Mouse (Mus musculus): ENCODE data around the gene Ccdc82. TPM values are rescaled to one million over a fixed set of nuclear protein-coding genes. Genes with fewer than 3 reads are reported as not detected.

Gene Ccdc82
- total RNA-seq, 1 experiment, result 1.6 TPM

GRCm38 (mm10) chr9:13308718-13309117 is 62.0 kb downstream of the Ccdc82 start:
- H3K36me3 ChIP-seq (ENCODE audit: control insufficient read depth, insufficient read depth, low read length, poor library complexity, severe bottlenecking), result no peaks in the 10 kb centered on the region
- TF ChIP-seq MAFK (IDR thresholded peaks at IDR 0.05; ENCODE audit: insufficient read depth, low read depth, low read length) (no peak), HCFC1 (IDR thresholded peaks at IDR 0.05; ENCODE audit: borderline replicate concordance, insufficient read depth, low read length) (no peak), ZC3H11A (IDR thresholded peaks at IDR 0.05; ENCODE audit: borderline replicate concordance, low read depth, low read length) (no peak), ZNF384 (IDR thresholded peaks at IDR 0.05; ENCODE audit: low read depth, low read length) (no peak), CHD2 (IDR thresholded peaks at IDR 0.05; ENCODE audit: low read depth, low read length) (no peak)
- in situ Hi-C loops (cut with MboI; ENCODE audit: low sequenced_read_pairs in 2 of 2, unreplicated experiment in 2 of 2), result no loop called here
- H3K4me3 ChIP-seq (ENCODE audit: insufficient read depth in 1 of 2, low read depth in 1 of 2, low read length in 2 of 2, poor library complexity in 1 of 2, severe bottlenecking in 1 of 2), result no peak overlapping the region
- H3K27ac ChIP-seq (ENCODE audit: insufficient read depth, low read depth, low read length, poor library complexity, severe bottlenecking), result no peak overlapping the region
- no peak for DNase-seq (ENCODE audit: low read depth, low spot score)
- no peaks in the 10 kb centered on the region for H3K4me1 ChIP-seq (ENCODE audit: control insufficient read depth in 2 of 2, insufficient read depth in 2 of 2, low read length in 2 of 2, poor library complexity in 1 of 2)
- H3K9ac ChIP-seq (ENCODE audit: insufficient read depth, low read depth, low read length, poor library complexity, severe bottlenecking), result no peak overlapping the region
- H3K9me3 ChIP-seq (ENCODE audit: control insufficient read depth, insufficient read depth, low read depth, low read length), result no peaks in the 10 kb centered on the region

GRCm38 (mm10) chr9:13309807-13310206 is 63.1 kb downstream of the Ccdc82 start:
- no peak for DNase-seq (ENCODE audit: low read depth, low spot score)
- Histone ChIP-seq H3K9ac (ENCODE audit: insufficient read depth, low read depth, low read length, poor library complexity, severe bottlenecking) (no peak overlapping the region), H3K4me3 (ENCODE audit: insufficient read depth in 1 of 2, low read depth in 1 of 2, low read length in 2 of 2, poor library complexity in 1 of 2, severe bottlenecking in 1 of 2) (no peak overlapping the region), H3K4me1 (ENCODE audit: control insufficient read depth in 2 of 2, insufficient read depth in 2 of 2, low read length in 2 of 2, poor library complexity in 1 of 2) (no peaks in the 10 kb centered on the region), H3K27ac (ENCODE audit: insufficient read depth, low read depth, low read length, poor library complexity, severe bottlenecking) (no peak overlapping the region), H3K36me3 (ENCODE audit: control insufficient read depth, insufficient read depth, low read length, poor library complexity, severe bottlenecking) (no peaks in the 10 kb centered on the region), H3K9me3 (ENCODE audit: control insufficient read depth, insufficient read depth, low read depth, low read length) (no peaks in the 10 kb centered on the region)
- TF ChIP-seq ZC3H11A (IDR thresholded peaks at IDR 0.05; ENCODE audit: borderline replicate concordance, low read depth, low read length), result no peak
- TF ChIP-seq HCFC1 (IDR thresholded peaks at IDR 0.05; ENCODE audit: borderline replicate concordance, insufficient read depth, low read length), result no peak
- no peak for TF ChIP-seq ZNF384 (IDR thresholded peaks at IDR 0.05; ENCODE audit: low read depth, low read length)
- TF ChIP-seq MAFK (IDR thresholded peaks at IDR 0.05; ENCODE audit: insufficient read depth, low read depth, low read length), result no peak
- TF ChIP-seq CHD2 (IDR thresholded peaks at IDR 0.05; ENCODE audit: low read depth, low read length), result no peak
- in situ Hi-C loops (cut with MboI; ENCODE audit: low sequenced_read_pairs in 2 of 2, unreplicated experiment in 2 of 2), result no loop called here

DNA sequence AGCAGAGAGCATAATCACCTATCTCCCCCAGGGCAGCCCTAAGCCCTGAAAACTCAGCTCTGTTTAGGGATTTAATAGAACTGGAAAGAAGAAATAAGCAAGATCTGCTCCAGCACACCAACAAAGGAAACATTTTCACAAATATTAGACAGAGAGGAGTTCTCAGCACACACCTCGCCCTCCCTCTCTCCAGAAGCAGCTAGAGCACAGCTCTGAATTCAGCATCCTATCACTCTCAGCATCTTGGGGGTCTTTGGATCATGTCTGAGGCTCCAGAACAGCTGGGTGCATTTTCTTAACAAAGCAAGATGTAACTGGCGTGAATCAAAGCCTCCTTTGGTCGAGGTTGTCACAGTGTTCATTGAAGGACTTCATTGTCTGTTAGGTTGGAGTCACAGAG is 63.5 kb downstream of the Ccdc82 start:
- Histone ChIP-seq H3K4me3 (ENCODE audit: insufficient read depth in 1 of 2, low read depth in 1 of 2, low read length in 2 of 2, poor library complexity in 1 of 2, severe bottlenecking in 1 of 2) (no peak overlapping the region), H3K4me1 (ENCODE audit: control insufficient read depth in 2 of 2, insufficient read depth in 2 of 2, low read length in 2 of 2, poor library complexity in 1 of 2) (no peaks in the 10 kb centered on the region), H3K9me3 (ENCODE audit: control insufficient read depth, insufficient read depth, low read depth, low read length) (no peaks in the 10 kb centered on the region), H3K27ac (ENCODE audit: insufficient read depth, low read depth, low read length, poor library complexity, severe bottlenecking) (no peak overlapping the region), H3K9ac (ENCODE audit: insufficient read depth, low read depth, low read length, poor library complexity, severe bottlenecking) (no peak overlapping the region), H3K36me3 (ENCODE audit: control insufficient read depth, insufficient read depth, low read length, poor library complexity, severe bottlenecking) (no peaks in the 10 kb centered on the region)
- in situ Hi-C loops (cut with MboI; ENCODE audit: low sequenced_read_pairs in 2 of 2, unreplicated experiment in 2 of 2), result no loop called here
- no peak for DNase-seq (ENCODE audit: low read depth, low spot score)
- TF ChIP-seq MAFK (IDR thresholded peaks at IDR 0.05; ENCODE audit: insufficient read depth, low read depth, low read length) (no peak), HCFC1 (IDR thresholded peaks at IDR 0.05; ENCODE audit: borderline replicate concordance, insufficient read depth, low read length) (no peak), CHD2 (IDR thresholded peaks at IDR 0.05; ENCODE audit: low read depth, low read length) (no peak), ZNF384 (IDR thresholded peaks at IDR 0.05; ENCODE audit: low read depth, low read length) (no peak), ZC3H11A (IDR thresholded peaks at IDR 0.05; ENCODE audit: borderline replicate concordance, low read depth, low read length) (no peak)

- Histone ChIP-seq H3K27ac (ENCODE audit: insufficient read depth, low read depth, low read length, poor library complexity, severe bottlenecking) (no peak overlapping the region), H3K9ac (ENCODE audit: insufficient read depth, low read depth, low read length, poor library complexity, severe bottlenecking) (no peak overlapping the region), H3K4me3 (ENCODE audit: insufficient read depth in 1 of 2, low read depth in 1 of 2, low read length in 2 of 2, poor library complexity in 1 of 2, severe bottlenecking in 1 of 2) (no peak overlapping the region), H3K4me1 (ENCODE audit: control insufficient read depth in 2 of 2, insufficient read depth in 2 of 2, low read length in 2 of 2, poor library complexity in 1 of 2) (no peaks in the 10 kb centered on the region), H3K9me3 (ENCODE audit: control insufficient read depth, insufficient read depth, low read depth, low read length) (no peaks in the 10 kb centered on the region), H3K36me3 (ENCODE audit: control insufficient read depth, insufficient read depth, low read length, poor library complexity, severe bottlenecking) (no peaks in the 10 kb centered on the region)
- TF ChIP-seq ZC3H11A (IDR thresholded peaks at IDR 0.05; ENCODE audit: borderline replicate concordance, low read depth, low read length) (no peak), CHD2 (IDR thresholded peaks at IDR 0.05; ENCODE audit: low read depth, low read length) (no peak), ZNF384 (IDR thresholded peaks at IDR 0.05; ENCODE audit: low read depth, low read length) (no peak), HCFC1 (IDR thresholded peaks at IDR 0.05; ENCODE audit: borderline replicate concordance, insufficient read depth, low read length) (no peak), MAFK (IDR thresholded peaks at IDR 0.05; ENCODE audit: insufficient read depth, low read depth, low read length) (no peak)
- in situ Hi-C loops (cut with MboI; ENCODE audit: low sequenced_read_pairs in 2 of 2, unreplicated experiment in 2 of 2), result no loop called here
- no peak for DNase-seq (ENCODE audit: low read depth, low spot score)
These were observed 64.3 kb downstream of the Ccdc82 start for GRCm38 (mm10) chr9:13311094-13311493.

- no peaks in the 10 kb centered on the region for H3K36me3 ChIP-seq (ENCODE audit: control insufficient read depth, insufficient read depth, low read length, poor library complexity, severe bottlenecking)
- no peak overlapping the region for H3K27ac ChIP-seq (ENCODE audit: insufficient read depth, low read depth, low read length, poor library complexity, severe bottlenecking)
- no peak for DNase-seq (ENCODE audit: low read depth, low spot score)
- H3K9me3 ChIP-seq (ENCODE audit: control insufficient read depth, insufficient read depth, low read depth, low read length), result no peaks in the 10 kb centered on the region
- in situ Hi-C loops (cut with MboI; ENCODE audit: low sequenced_read_pairs in 2 of 2, unreplicated experiment in 2 of 2), result no loop called here
- H3K9ac ChIP-seq (ENCODE audit: insufficient read depth, low read depth, low read length, poor library complexity, severe bottlenecking), result no peak overlapping the region
- H3K4me1 ChIP-seq (ENCODE audit: control insufficient read depth in 2 of 2, insufficient read depth in 2 of 2, low read length in 2 of 2, poor library complexity in 1 of 2), result no peaks in the 10 kb centered on the region
- H3K4me3 ChIP-seq (ENCODE audit: insufficient read depth in 1 of 2, low read depth in 1 of 2, low read length in 2 of 2, poor library complexity in 1 of 2, severe bottlenecking in 1 of 2), result no peak overlapping the region
- no peak for TF ChIP-seq CHD2 (IDR thresholded peaks at IDR 0.05; ENCODE audit: low read depth, low read length)
- TF ChIP-seq ZNF384 (IDR thresholded peaks at IDR 0.05; ENCODE audit: low read depth, low read length), result no peak
- TF ChIP-seq ZC3H11A (IDR thresholded peaks at IDR 0.05; ENCODE audit: borderline replicate concordance, low read depth, low read length), result no peak
- no peak for TF ChIP-seq HCFC1 (IDR thresholded peaks at IDR 0.05; ENCODE audit: borderline replicate concordance, insufficient read depth, low read length)
- TF ChIP-seq MAFK (IDR thresholded peaks at IDR 0.05; ENCODE audit: insufficient read depth, low read depth, low read length), result no peak
These were observed 67.2 kb downstream of the Ccdc82 start for GRCm38 (mm10) chr9:13313923-13314322.

Measured in ES-E14 (cell line).